Mouse (Mus musculus) spleen, adult 2 months (tissue): ENCODE data around the gene Stab2.

ENCODE experiments used
- CTCF ChIP-seq: fragments of 200-500 bp; IDR thresholded peaks from 2 replicates; pipeline ENCODE4 v1.5.1; 2011; ENCODE audit warnings: mild to moderate bottlenecking, inconsistent platforms; ENCODE audit not compliant: insufficient read depth, insufficient read length, insufficient replicate concordance; ENCODE audit errors: extremely low read depth
- POLR2A ChIP-seq: fragments of 200-500 bp; IDR thresholded peaks from 2 replicates; pipeline ENCODE4 v1.6.1; 2011; ENCODE audit warnings: low read depth, low read length, inconsistent platforms

DNA sequence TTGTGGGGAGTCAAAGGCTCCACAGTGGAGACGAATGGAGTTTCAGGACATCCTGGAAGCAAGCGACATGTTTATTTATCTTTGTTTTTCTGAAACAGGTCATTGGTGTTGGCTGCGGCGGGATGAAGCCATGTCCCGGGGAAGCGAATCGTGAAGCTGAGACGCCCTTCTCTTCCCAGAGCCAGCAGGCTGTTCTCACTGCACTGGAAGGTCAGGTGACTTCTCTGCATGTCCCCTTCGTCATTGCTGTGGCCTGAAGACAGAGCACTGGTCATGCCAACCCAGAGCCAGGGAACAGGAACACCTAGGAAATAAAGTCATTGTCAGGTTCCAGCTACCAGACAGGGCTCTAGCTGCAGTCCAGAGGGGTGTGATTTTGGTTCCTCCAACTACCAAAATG lies 11.1 kb upstream of the Stab2 start:
- TF ChIP-seq POLR2A (no peak), CTCF (no peak)
